Mouse (Mus musculus): ENCODE measurements around the gene Olfr112.
"Not testable (repeated sequence)": the region's sequence is repeated elsewhere in the genome, so short reads cannot be mapped to it uniquely, and the experiment has no call there.

Olfr112 gene

DNA sequence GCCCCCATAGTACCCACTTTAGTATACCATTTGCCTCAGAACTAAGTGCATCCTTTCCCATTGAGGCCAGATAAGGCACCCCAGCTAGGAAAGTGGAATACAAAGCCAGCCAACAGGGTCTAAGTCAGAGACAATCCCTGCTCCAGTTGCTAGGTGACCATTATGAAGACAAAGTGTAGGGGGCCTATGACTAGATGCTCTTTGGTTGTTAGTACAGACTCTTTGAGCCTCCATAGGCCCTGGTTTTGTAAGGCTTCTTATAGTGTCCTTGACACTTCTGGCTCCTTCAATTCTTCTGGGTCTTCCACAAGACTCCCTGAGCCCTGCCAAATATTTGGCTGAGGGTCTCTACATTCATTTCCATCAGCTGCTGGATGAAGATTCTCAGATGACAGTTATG is at the start of gene Olfr112:
Gene Olfr112, minus strand, starts transcription at position 101 of the 400 bp plus-strand sequence.
- DNase-seq (ENCODE audit: low read depth), result no peak

DNA sequence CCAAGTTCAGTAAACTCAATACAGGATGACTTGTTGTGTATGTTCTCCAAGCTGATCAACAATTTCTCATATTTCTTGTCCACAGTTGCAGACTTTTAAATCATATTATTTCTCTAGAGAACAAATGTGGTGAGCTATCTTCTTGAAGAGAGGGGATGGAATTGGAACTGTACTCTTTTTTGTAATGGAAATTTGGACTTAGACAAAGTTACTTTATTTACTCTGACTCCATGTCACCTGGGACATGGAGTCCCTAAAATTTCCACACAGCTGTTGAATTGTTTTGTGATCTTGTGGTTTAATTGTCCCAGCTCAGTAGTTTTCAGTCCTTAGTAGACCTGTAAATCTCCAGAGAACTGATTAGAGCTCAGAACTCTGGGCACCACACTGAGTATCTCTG is 23.4 kb upstream of the Olfr112 start, which contains the start of gene Olfr114:
Gene Olfr114, minus strand, starts transcription at position 101 of the 400 bp plus-strand sequence.
- DNase-seq (ENCODE audit: low read depth), result no peak

DNA sequence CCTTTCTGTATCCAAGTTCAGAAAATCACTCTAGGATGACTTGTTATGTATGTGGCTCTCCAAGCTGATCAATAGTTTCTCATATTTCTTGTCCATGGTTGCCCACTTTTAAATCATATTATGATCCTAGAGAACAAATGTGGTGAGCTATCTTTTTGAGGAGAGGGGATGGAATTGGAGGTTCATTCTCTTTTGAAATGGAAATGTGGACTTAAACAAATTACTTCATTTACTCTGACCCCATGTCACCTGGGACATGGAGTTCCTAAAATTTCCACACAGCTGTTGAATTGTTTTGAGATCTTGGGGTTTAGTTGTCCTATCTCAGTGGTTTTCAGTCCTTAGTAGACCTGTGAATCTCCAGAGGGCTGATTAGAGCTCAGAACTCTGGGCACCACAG is 8.3 kb upstream of the Olfr112 start, which contains the start of gene Olfr113:
Gene Olfr113, minus strand, starts transcription at position 101 of the 400 bp plus-strand sequence.
- DNase-seq (ENCODE audit: low read depth), result no peak

DNA sequence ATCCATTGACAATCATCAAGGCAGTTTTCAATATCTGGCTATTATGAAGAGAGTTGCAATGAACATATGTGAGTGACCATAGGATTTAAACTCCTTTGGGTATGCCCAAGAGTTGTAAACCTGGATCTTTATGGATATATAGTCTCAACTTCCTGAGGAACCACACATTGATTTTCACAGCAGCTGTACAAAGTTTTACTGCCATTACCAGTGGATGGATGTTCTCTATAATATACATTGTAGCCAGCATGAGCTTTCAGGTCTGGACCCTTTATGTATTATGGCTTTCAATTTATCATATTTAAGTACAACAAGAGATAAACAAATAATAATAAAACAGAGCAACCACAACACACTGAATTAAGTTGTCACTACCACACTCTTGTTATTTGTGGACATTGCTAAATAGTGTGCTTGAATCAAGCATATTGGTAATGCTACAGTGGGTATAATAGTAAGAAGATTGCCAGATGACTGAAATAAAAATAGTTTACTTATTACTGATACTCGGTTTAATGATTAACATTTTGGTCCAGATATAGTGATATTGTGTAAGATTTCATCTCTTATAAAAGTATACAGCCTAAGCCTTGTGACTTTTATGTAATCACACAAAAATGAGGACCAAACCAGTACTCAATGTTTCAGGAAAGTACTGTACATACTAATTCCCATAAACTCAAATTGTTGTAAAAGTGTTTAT is 10.2 kb downstream of the Olfr112 start:
- no peak for DNase-seq (ENCODE audit: low read depth)

DNA sequence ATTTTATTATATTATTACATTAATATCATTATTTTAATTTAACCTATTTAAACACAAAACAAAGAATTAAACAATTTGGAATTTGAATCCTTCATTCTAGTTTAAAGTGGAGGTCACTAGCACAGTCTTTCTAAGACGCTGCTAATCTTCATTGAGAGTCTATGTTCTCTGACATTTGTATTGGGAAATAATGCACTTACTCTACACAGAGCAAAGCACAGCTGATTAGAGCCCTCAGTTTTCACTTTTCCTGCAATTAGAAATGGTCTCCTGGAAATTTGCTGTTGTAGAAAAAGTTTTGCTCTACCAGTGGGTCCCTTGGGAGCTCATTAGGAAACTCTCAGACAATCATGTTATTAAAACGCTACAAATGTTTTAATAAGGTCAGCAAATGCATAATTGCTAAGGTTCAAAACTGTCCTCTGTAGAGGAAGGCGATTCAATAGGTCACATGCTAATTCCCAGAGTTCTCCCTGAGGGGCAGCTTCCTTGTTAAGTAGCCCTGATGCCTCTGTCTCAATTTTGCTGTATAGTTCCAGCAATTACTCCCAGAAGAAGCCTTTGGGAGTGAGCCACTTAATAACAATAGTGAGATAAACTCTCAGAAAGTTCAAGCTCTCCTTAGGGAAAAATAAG is 25.3 kb downstream of the Olfr112 start:
- no peak for DNase-seq (ENCODE audit: low read depth)

DNA sequence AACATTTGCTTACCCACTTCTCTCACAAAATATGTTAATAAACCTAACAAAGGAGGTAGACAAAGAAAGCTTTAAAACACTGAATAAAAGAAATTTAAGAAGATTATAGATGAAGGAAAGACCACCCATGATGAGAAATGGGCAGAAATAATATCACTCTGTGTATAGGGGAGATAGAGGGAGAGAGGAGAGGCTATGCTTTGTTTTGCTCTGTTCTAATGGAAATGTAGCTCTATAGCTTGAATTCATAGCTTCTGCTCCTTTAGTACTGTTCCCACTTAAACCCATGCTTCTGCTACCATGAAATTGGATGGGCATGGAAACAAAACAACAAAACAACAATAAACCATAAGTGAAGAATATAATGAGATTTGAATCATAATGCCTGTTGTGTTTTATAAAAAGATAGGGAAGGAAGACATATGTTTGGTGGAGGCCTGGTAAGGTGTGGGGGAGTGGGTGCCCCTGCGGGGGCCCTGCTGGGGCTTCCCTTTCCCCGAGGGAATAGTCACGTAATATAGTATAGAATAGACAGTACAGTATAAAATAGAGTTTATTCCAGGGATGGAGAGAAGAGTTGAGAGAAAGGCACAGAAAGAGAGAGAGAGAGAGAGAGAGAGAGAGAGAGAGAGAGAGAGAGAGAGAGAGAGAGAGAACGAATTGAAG is 27.7 kb downstream of the Olfr112 start:
- DNase-seq (ENCODE audit: low read depth), result no peak

DNA sequence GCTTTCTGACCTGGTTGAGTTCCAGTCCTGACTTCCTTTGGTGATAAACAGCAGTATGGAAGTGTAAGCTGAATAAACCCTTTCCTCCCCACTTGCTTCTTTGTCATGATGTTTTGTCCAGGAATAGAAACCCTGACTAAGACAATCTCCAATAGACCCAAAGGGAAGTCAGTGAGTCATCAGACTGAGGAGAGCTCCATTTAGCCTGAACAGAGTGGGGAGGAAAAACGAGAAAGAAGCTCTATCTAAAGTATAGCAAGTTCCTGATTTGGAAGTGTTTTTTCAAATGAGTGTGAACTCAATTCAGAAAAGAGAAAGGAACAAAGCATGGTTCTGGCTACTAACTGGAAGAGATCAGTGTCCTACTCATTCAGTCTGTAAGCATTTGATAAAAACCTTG is 30.8 kb downstream of the Olfr112 start:
- DNase-seq (ENCODE audit: low read depth), result not testable (repeated sequence)

DNA sequence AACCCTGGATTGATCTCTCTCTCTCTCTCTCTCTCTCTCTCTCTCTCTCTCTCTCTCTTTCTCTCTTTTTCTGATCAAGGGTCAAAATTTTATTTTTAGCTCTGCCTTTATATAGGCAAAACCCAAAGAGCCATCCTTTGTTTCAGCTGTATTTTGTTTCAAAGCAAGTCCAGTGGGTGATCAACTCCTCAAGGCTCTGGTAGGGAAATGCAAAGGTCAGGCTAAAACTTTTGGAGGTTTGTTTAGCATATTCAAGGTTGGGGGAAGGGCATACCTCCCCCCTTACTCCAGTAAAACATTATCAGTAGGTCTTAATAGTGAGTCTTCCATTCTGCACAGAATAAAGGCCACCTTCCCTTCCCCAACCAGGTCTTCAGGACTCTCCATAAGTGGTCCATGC is 34.1 kb downstream of the Olfr112 start:
- DNase-seq (ENCODE audit: low read depth), result no peak

DNA sequence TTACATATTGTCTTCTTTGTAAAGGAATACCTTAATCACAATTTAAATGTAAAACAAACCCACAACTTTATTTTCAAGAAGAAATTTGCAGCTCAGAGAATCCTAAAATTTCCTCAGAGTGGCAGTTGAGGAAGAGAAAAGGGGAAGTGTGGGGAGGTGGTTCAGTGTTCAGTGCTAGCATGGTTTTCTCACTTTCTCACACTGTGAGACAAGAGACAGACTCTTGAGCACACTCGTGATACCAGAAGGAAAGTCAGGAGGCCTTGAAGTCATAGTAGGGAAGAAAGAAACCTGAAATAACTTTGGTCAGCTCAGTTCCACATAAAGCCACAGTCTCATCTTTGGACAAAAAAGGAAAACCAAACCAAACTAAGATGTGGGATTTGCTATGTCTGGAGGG is 43.8 kb downstream of the Olfr112 start:
- not testable (repeated sequence) for DNase-seq (ENCODE audit: low read depth)

DNA sequence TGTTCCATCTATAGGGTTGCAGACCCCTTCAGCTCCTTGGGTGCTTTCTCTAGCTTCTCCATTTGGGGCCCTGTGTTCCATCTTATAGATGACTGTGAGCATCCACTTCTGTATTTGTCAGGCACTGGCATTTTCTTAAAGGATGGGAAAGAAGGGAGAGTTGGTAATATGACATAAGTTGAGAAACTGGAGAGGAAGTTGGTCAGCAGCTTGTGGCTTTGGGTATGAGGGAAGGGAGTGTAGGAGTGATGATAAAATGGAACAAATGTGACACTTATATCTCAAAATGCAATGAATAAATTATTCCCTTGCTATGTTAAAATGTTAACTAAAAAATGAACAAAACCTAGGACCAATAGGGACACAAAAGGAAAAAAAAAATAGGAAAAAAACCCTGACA is 44.6 kb downstream of the Olfr112 start:
- DNase-seq (ENCODE audit: low read depth), result not testable (repeated sequence)

Data from c-Kit-positive CD71-positive TER-119-negative erythroid progenitor cells, embryonic 14.5 days (primary cell).